Mouse (Mus musculus): ENCODE results near the gene Itgb3. TPM values are rescaled to one million over a fixed set of nuclear protein-coding genes. Genes with fewer than 3 reads are reported as not detected.

Gene Itgb3
- polyA plus RNA-seq, 1 experiment from 2014 or later: 2.8 TPM

DNA sequence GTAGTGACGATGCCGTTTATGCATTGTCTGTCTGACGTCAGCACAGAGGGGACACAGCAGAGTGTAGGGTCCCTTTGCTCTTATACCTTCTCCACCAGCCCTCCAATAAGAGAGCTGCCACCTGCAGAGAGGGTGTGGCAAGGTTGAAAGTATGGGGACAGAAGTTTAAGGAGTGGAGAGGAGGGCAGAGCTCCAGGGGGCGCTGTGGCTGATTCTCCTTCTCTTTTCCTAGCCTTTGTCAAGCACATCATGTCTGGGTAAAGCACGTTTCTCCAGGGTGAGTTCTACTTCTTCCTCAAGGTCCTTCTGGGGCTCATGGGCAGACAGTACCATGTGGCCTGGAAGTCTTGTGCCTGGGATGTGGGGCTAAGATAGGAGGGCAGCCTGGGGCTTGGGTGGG lies 22.3 kb upstream of the Itgb3 start:
- H3K4me1 ChIP-seq: no peaks in the 10 kb centered on the region
- WGBS: 82% methylated on average over 5 of the region's 5 CpGs

GRCm38 (mm10) chr11:104587904-104588303 lies 19.9 kb upstream of the Itgb3 start:
- H3K4me1 ChIP-seq: no peaks in the 10 kb centered on the region
- no peak overlapping the region for H3K9ac ChIP-seq (replicated peaks)
- H3K4me2 ChIP-seq (replicated peaks): no peak overlapping the region
- peaks cover 10% of the 10 kb centered on the region for H3K9me3 ChIP-seq
- H3K27ac ChIP-seq (replicated peaks): no peak overlapping the region
- ATAC-seq (ENCODE audit: low FRiP score, low read depth): no peak
- no peaks in the 10 kb centered on the region for H3K27me3 ChIP-seq
- no peaks in the 10 kb centered on the region for H3K36me3 ChIP-seq
- H3K4me3 ChIP-seq: no peak overlapping the region
- 96% methylated on average over 9 of the region's 9 CpGs for WGBS

More for the DNA sequence above, 22.3 kb upstream of the Itgb3 start:
- Histone ChIP-seq H3K9ac (replicated peaks) (no peak overlapping the region), H3K4me2 (replicated peaks) (no peak overlapping the region), H3K4me3 (no peak overlapping the region), H3K9me3 (peaks cover 10% of the 10 kb centered on the region), H3K36me3 (no peaks in the 10 kb centered on the region), H3K27me3 (no peaks in the 10 kb centered on the region), H3K27ac (replicated peaks) (no peak overlapping the region)
- ATAC-seq (ENCODE audit: low FRiP score, low read depth): no peak

GRCm38 (mm10) chr11:104588513-104588912 lies 19.3 kb upstream of the Itgb3 start:
- H3K4me1 ChIP-seq: no peaks in the 10 kb centered on the region
- WGBS: 97% methylated on average over 2 of the region's 2 CpGs
- H3K9me3 ChIP-seq: peaks cover 10% of the 10 kb centered on the region
- no peak overlapping the region for H3K27ac ChIP-seq (replicated peaks)
- H3K4me3 ChIP-seq: no peak overlapping the region
- no peak for ATAC-seq (ENCODE audit: low FRiP score, low read depth)
- H3K27me3 ChIP-seq: no peaks in the 10 kb centered on the region
- H3K9ac ChIP-seq (replicated peaks): no peak overlapping the region
- H3K4me2 ChIP-seq (replicated peaks): no peak overlapping the region
- no peaks in the 10 kb centered on the region for H3K36me3 ChIP-seq

DNA sequence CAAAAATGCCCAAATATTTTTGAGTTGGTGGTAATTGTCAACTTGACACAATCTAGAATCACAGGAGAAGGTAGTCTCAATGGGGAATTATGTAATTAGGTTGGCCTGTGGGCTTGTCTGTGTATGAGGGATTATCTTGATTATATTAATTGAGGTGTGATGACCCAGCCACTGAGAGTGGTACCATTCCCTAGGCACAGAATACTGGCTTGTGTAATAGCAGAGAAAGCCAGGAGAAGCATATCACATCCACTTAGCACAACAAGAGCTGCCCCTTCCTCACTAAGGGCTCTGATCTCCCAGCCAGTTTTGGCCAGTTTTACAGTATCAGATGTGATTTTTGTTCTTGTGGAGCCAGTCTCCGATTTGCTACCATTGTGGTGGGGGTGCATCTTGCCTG lies 18.2 kb upstream of the Itgb3 start:
- H3K36me3 ChIP-seq: no peaks in the 10 kb centered on the region
- 76% methylated on average over 1 of the region's 1 CpGs for WGBS
- no peak overlapping the region for H3K4me2 ChIP-seq (replicated peaks)
- H3K9ac ChIP-seq (replicated peaks): no peak overlapping the region
- H3K27ac ChIP-seq (replicated peaks): no peak overlapping the region
- peaks cover 10% of the 10 kb centered on the region for H3K9me3 ChIP-seq
- ATAC-seq (ENCODE audit: low FRiP score, low read depth): no peak
- H3K27me3 ChIP-seq: no peaks in the 10 kb centered on the region
- no peaks in the 10 kb centered on the region for H3K4me1 ChIP-seq
- no peak overlapping the region for H3K4me3 ChIP-seq

- H3K27me3 ChIP-seq: no peaks in the 10 kb centered on the region
- 6% methylated on average over 8 of the region's 8 CpGs for WGBS
- no peak; the same call in 1 of the 2 replicates for ATAC-seq (ENCODE audit: low FRiP score, low read depth)
- H3K4me2 ChIP-seq (replicated peaks): no peak overlapping the region
- peaks cover 10% of the 10 kb centered on the region for H3K9me3 ChIP-seq
- no peak overlapping the region for H3K9ac ChIP-seq (replicated peaks)
- H3K4me1 ChIP-seq: no peaks in the 10 kb centered on the region
- H3K4me3 ChIP-seq: no peak overlapping the region
- H3K27ac ChIP-seq (replicated peaks): no peak overlapping the region
- no peaks in the 10 kb centered on the region for H3K36me3 ChIP-seq
Measured at GRCm38 (mm10) chr11:104590148-104590547, 17.7 kb upstream of the Itgb3 start.

DNA sequence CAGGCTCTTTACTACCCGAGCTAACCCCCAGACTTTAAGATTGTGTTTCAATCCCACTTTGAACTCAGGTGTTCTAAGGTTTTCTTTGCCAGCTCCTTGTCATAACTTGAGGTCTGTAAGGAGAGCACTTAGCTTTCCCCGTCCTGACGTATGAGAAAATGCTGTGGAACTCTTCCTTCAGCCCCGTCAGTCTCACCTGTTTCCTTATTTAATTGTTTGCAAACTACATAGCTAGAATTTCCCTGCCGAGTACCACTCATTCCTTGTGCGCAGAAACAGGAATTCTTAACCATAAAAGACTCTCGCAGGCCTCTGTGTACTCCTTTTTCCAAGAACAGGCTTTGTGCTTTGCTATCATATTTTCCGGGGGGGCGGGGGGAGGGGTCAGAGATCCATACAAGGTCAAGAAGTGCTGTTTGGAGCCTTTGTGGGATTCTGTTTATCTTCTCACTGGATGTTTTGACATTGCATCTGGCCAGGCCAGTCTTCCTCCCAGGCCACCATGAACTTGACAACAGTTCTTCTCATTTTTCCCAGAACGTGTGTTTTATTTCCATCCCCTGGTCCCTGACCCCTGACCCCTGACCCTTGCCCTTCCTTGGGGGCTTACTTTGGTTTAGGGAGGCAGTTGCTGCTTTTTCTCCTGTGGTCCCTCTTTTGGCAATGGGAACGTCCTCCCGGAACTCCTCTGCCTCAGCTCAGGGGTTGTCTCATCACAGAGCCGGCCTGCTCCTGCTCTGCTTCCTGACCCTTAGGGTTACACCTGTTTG lies 15.5 kb upstream of the Itgb3 start:
- no peak for ATAC-seq (ENCODE audit: low FRiP score, low read depth)
- Histone ChIP-seq H3K4me3 (no peak overlapping the region), H3K36me3 (no peaks in the 10 kb centered on the region), H3K4me2 (replicated peaks) (no peak overlapping the region), H3K4me1 (no peaks in the 10 kb centered on the region), H3K27ac (replicated peaks) (no peak overlapping the region), H3K9me3 (peaks cover 10% of the 10 kb centered on the region), H3K27me3 (no peaks in the 10 kb centered on the region), H3K9ac (replicated peaks) (no peak overlapping the region)
- 78% methylated on average over 13 of the region's 13 CpGs for WGBS

GRCm38 (mm10) chr11:104596365-104596764 lies 11.4 kb upstream of the Itgb3 start:
- no peaks in the 10 kb centered on the region for H3K36me3 ChIP-seq
- H3K27me3 ChIP-seq: no peaks in the 10 kb centered on the region
- H3K9ac ChIP-seq (replicated peaks): no peak overlapping the region
- no peak for ATAC-seq (ENCODE audit: low FRiP score, low read depth)
- H3K9me3 ChIP-seq: no peaks in the 10 kb centered on the region
- 85% methylated on average over 10 of the region's 10 CpGs for WGBS
- H3K27ac ChIP-seq (replicated peaks): no peak overlapping the region
- no peak overlapping the region for H3K4me2 ChIP-seq (replicated peaks)
- no peak overlapping the region for H3K4me3 ChIP-seq
- 0 out of 2 replicates have a peak, but pooled peaks cover 2% of the 10 kb centered on the region for H3K4me1 ChIP-seq

GRCm38 (mm10) chr11:104599265-104599945 lies 8.4 kb upstream of the Itgb3 start:
- Histone ChIP-seq H3K9me3 (no peaks in the 10 kb centered on the region), H3K4me2 (replicated peaks) (no peak overlapping the region)
- WGBS: 87% methylated on average over 13 of the region's 13 CpGs

GRCm38 (mm10) chr11:104600675-104601074 lies 7.1 kb upstream of the Itgb3 start:
- WGBS: 55% methylated on average over 4 of the region's 4 CpGs
- Histone ChIP-seq H3K27me3 (peaks cover 9% of the 10 kb centered on the region; the same call in 1 of the 2 replicates), H3K4me1 (0 out of 2 replicates have a peak, but pooled peaks cover 2% of the 10 kb centered on the region), H3K9me3 (no peaks in the 10 kb centered on the region), H3K4me3 (no peak overlapping the region), H3K4me2 (replicated peaks) (no peak overlapping the region), H3K27ac (replicated peaks) (no peak overlapping the region), H3K36me3 (no peaks in the 10 kb centered on the region), H3K9ac (replicated peaks) (no peak overlapping the region)
- no peak for ATAC-seq (ENCODE audit: low FRiP score, low read depth)

More at GRCm38 (mm10) chr11:104599265-104599945, 8.4 kb upstream of the Itgb3 start:
- Histone ChIP-seq H3K36me3 (no peaks in the 10 kb centered on the region), H3K27ac (replicated peaks) (no peak overlapping the region), H3K4me1 (0 out of 2 replicates have a peak, but pooled peaks cover 2% of the 10 kb centered on the region), H3K27me3 (no peaks in the 10 kb centered on the region), H3K9ac (replicated peaks) (no peak overlapping the region), H3K4me3 (no peak overlapping the region)
- no peak for ATAC-seq (ENCODE audit: low FRiP score, low read depth)

DNA sequence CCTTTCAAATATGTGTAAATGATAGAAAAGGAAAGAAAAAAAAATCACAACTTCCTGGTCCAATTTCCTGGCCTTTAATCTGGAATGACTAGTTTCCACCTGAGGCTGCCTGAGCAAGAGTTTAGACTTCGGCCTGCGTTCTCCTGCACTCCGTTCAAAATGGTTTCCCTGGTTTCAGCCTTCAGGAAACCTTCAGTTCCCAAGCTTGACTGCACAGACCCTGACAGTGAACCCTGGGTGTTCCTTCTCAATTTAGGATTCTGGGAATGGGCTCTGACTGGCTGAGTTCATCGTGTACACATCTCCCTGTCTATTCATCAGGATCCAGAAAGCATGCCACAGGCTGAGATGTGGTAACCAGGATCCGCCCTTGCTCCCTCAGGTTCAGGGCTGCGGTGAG lies 3.6 kb upstream of the Itgb3 start:
- 43% methylated on average over 6 of the region's 6 CpGs for WGBS
- ATAC-seq (ENCODE audit: low FRiP score, low read depth): no peak

GRCm38 (mm10) chr11:104608249-104608920 lies 585 bp downstream of the Itgb3 start:
- peaks cover 56% of the 10 kb centered on the region for H3K27me3 ChIP-seq
- no peaks in the 10 kb centered on the region for H3K9me3 ChIP-seq
- H3K4me3 ChIP-seq: peak overlapping the region; percentile 50
- H3K27ac ChIP-seq (replicated peaks): no peak overlapping the region
- ATAC-seq (ENCODE audit: low FRiP score, low read depth): peak; percentile 51
- no peaks in the 10 kb centered on the region for H3K36me3 ChIP-seq
- 1% methylated on average over 23 of the region's 23 CpGs for WGBS
- peak overlapping the region; percentile 95 for H3K4me2 ChIP-seq (replicated peaks)
- H3K4me1 ChIP-seq: peaks cover 10% of the 10 kb centered on the region
- H3K9ac ChIP-seq (replicated peaks): peak overlapping the region; percentile 58

More for the DNA sequence above, 3.6 kb upstream of the Itgb3 start:
- H3K9ac ChIP-seq (replicated peaks): no peak overlapping the region
- no peaks in the 10 kb centered on the region for H3K36me3 ChIP-seq
- H3K4me2 ChIP-seq (replicated peaks): no peak overlapping the region
- peaks cover 38% of the 10 kb centered on the region for H3K27me3 ChIP-seq
- H3K27ac ChIP-seq (replicated peaks): no peak overlapping the region
- H3K4me3 ChIP-seq: no peak overlapping the region
- H3K9me3 ChIP-seq: no peaks in the 10 kb centered on the region
- H3K4me1 ChIP-seq: peaks cover 12% of the 10 kb centered on the region
